Mouse (Mus musculus): ENCODE measurements around the gene Vsx2.

Vsx2 gene

GRCm38 (mm10) chr12:84571466-84572340, 2.1 kb downstream of the Vsx2 start:
- DNase-seq (ENCODE audit: low read depth, low spot score), result peak; percentile 17

GRCm38 (mm10) chr12:84572341-84572720, 2.8 kb downstream of the Vsx2 start:
- DNase-seq (ENCODE audit: low read depth, low spot score), result no peak

GRCm38 (mm10) chr12:84573094-84573493, 3.5 kb downstream of the Vsx2 start:
- no peak for DNase-seq (ENCODE audit: low read depth, low spot score)

- DNase-seq (ENCODE audit: low read depth, low spot score), result no peak
Observed at GRCm38 (mm10) chr12:84577768-84578439, 8.3 kb downstream of the Vsx2 start.

GRCm38 (mm10) chr12:84578440-84578770, 8.8 kb downstream of the Vsx2 start:
- DNase-seq (ENCODE audit: low read depth, low spot score), result no peak

- no peak for DNase-seq (ENCODE audit: low read depth, low spot score)
Observed at GRCm38 (mm10) chr12:84581285-84581684, 11.7 kb downstream of the Vsx2 start.

- DNase-seq (ENCODE audit: low read depth, low spot score), result peak; percentile 83
Observed at GRCm38 (mm10) chr12:84589825-84590761, 20.5 kb downstream of the Vsx2 start.

- DNase-seq (ENCODE audit: low read depth, low spot score), result no peak
Observed at GRCm38 (mm10) chr12:84598324-84598723, 28.8 kb downstream of the Vsx2 start.

- DNase-seq (ENCODE audit: low read depth, low spot score), result no peak
Observed at GRCm38 (mm10) chr12:84604001-84604400, 34.4 kb downstream of the Vsx2 start.

- no peak for DNase-seq (ENCODE audit: low read depth, low spot score)
Observed at GRCm38 (mm10) chr12:84605860-84606259, 36.3 kb downstream of the Vsx2 start.

GRCm38 (mm10) chr12:84611718-84612117, 42.2 kb downstream of the Vsx2 start:
- DNase-seq (ENCODE audit: low read depth, low spot score), result no peak

GRCm38 (mm10) chr12:84612518-84612917, 43.0 kb downstream of the Vsx2 start:
- DNase-seq (ENCODE audit: low read depth, low spot score), result no peak

GRCm38 (mm10) chr12:84614001-84614400, 44.4 kb downstream of the Vsx2 start:
- no peak for DNase-seq (ENCODE audit: low read depth, low spot score)

- no peak for DNase-seq (ENCODE audit: low read depth, low spot score)
Observed at GRCm38 (mm10) chr12:84614524-84614923, 45.0 kb downstream of the Vsx2 start.

- peak; percentile 93 for DNase-seq (ENCODE audit: low read depth, low spot score)
Observed at GRCm38 (mm10) chr12:84616977-84617630, 47.5 kb downstream of the Vsx2 start, which contains the start of gene Abcd4. Abcd4 (minus strand) TSS chr12:84617413.

- DNase-seq (ENCODE audit: low read depth, low spot score), result peak; percentile 28
Observed at GRCm38 (mm10) chr12:84617663-84618062, 48.1 kb downstream of the Vsx2 start.

GRCm38 (mm10) chr12:84620975-84621374, 51.4 kb downstream of the Vsx2 start:
- DNase-seq (ENCODE audit: low read depth, low spot score), result peak; percentile 11

GRCm38 (mm10) chr12:84624601-84625000, 55.0 kb downstream of the Vsx2 start:
- DNase-seq (ENCODE audit: low read depth, low spot score), result no peak

GRCm38 (mm10) chr12:84625116-84625515, 55.6 kb downstream of the Vsx2 start:
- no peak for DNase-seq (ENCODE audit: low read depth, low spot score)

- no peak for DNase-seq (ENCODE audit: low read depth, low spot score)
Observed at GRCm38 (mm10) chr12:84631867-84632266, 62.3 kb downstream of the Vsx2 start.

- DNase-seq (ENCODE audit: low read depth, low spot score), result no peak
Observed at GRCm38 (mm10) chr12:84640253-84640652, 70.7 kb downstream of the Vsx2 start.

Measured in CD4-positive helper T cell, adult 2 months (primary cell).